Mouse (Mus musculus): ENCODE measurements around the gene Tex19.1. TPM values are rescaled to one million over a fixed set of nuclear protein-coding genes. Genes with fewer than 3 reads are reported as not detected.

The Tex19.1 gene
- total and polyA plus RNA-seq, 3 experiments, result 0.57 to 0.95 TPM; not detected in 1

- TF ChIP-seq SIN3A (IDR thresholded peaks at IDR 0.05; ENCODE audit: low read length) (no peak), KAT2A (IDR thresholded peaks at IDR 0.05; ENCODE audit: insufficient replicate concordance, low read length) (no peak), JUND (conservative IDR thresholded peaks at IDR 0.05; ENCODE audit: low read depth, low read length) (no peak), CHD2 (IDR thresholded peaks at IDR 0.05; ENCODE audit: low read length) (no peak), ELF1 (IDR thresholded peaks at IDR 0.05; ENCODE audit: low read depth, low read length) (no peak)
- no peaks in the 10 kb centered on the region for H3K79me2 ChIP-seq (replicated peaks; ENCODE audit: control insufficient read depth, extremely low read depth, insufficient read depth, poor library complexity, severe bottlenecking)
- no peaks in the 10 kb centered on the region for H3K36me3 ChIP-seq (replicated peaks in 1 of 2; ENCODE audit: control insufficient read depth in 1 of 2, insufficient read depth in 1 of 2, low read length in 1 of 2)
- H3K27ac ChIP-seq (ENCODE audit: insufficient read depth, low read depth), result no peak overlapping the region
- peaks cover 8% of the 10 kb centered on the region for H3K9me3 ChIP-seq (replicated peaks; ENCODE audit: low read length)
- H3K4me3 ChIP-seq (replicated peaks in 1 of 3; ENCODE audit: low read depth in 2 of 3, low read length in 2 of 3, poor library complexity in 1 of 3), result no peak overlapping the region
- no peak overlapping the region for H3K9ac ChIP-seq (ENCODE audit: insufficient read depth, low read depth)
- H3K27me3 ChIP-seq (replicated peaks), result no peaks in the 10 kb centered on the region
- H3K4me2 ChIP-seq (ENCODE audit: insufficient read depth, low read depth, poor library complexity, severe bottlenecking), result no peak overlapping the region
- in situ Hi-C loops (cut with MboI; ENCODE audit: low pct_ligation_motif_present, low pct_unique_long_range_greater_than_20kb, low sequenced_read_pairs) (loop anchor here (5.0 kb wide), 1 partner anchor 40 kb away; the partner anchor contains the start of gene Sectm1a), dilution Hi-C loops (cut with MboI; ENCODE audit: extremely low pct_ligation_motif_present, extremely low pct_unique_long_range_greater_than_20kb, low sequenced_read_pairs) (no loop called here)
- DNase-seq (ENCODE audit: extremely low read depth), result no peak
- peaks cover 0 to 14% of the 10 kb centered on the region in 2 experiments; a peak in 3 of 4 replicates for H3K4me1 ChIP-seq (ENCODE audit: control insufficient read depth in 1 of 2, insufficient read depth in 2 of 2)
These were observed 23.8 kb upstream of the Tex19.1 start for GRCm38 (mm10) chr11:121122024-121122670.

DNA sequence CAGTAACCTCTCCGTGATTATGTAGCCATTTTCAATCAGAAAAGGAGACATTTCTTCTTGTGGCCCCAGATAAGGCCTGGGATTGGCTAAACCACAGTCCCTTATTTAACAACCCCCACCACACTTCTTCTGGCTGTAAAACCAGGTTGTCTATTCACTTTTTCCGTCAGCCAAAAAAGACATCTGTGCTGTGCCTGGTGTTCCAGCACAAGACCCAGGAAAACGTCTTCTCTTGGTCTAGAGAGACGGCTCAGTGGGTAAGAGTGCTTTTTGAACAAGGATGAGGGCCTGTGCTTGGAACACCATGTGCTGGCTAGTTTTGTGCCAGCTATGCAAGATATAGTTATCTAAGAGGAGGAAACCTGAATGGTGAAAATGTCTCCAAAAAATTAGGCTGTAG lies 22.5 kb upstream of the Tex19.1 start:
- H3K27ac ChIP-seq (ENCODE audit: insufficient read depth, low read depth), result no peak overlapping the region
- TF ChIP-seq EP300 (IDR thresholded peaks at IDR 0.05; ENCODE audit: low read length) (peak; percentile 33; the same call in 1 of the 2 replicates), ETS1 (conservative IDR thresholded peaks at IDR 0.05; ENCODE audit: low read depth, low read length) (peak; percentile 22; the same call in 1 of the 2 replicates), JUND (conservative IDR thresholded peaks at IDR 0.05; ENCODE audit: low read depth, low read length) (peak; percentile 30; the same call in 1 of the 2 replicates), IRF4 (IDR thresholded peaks at IDR 0.05; ENCODE audit: low read depth, low read length) (no peak)
- in situ Hi-C loops (cut with MboI; ENCODE audit: low pct_ligation_motif_present, low pct_unique_long_range_greater_than_20kb, low sequenced_read_pairs), result loop anchor here (5.0 kb wide), 1 partner anchor 41 kb away; the partner anchor contains the start of gene Sectm1a
- no peak overlapping the region for H3K9ac ChIP-seq (ENCODE audit: insufficient read depth, low read depth)
- peaks cover 8% of the 10 kb centered on the region for H3K9me3 ChIP-seq (replicated peaks; ENCODE audit: low read length)
- no peaks in the 10 kb centered on the region for H3K27me3 ChIP-seq (replicated peaks)
- no peaks in the 10 kb centered on the region for H3K36me3 ChIP-seq (replicated peaks in 1 of 2; ENCODE audit: control insufficient read depth in 1 of 2, insufficient read depth in 1 of 2, low read length in 1 of 2)
- H3K79me2 ChIP-seq (replicated peaks; ENCODE audit: control insufficient read depth, extremely low read depth, insufficient read depth, poor library complexity, severe bottlenecking), result no peaks in the 10 kb centered on the region
- no peak overlapping the region for H3K4me2 ChIP-seq (ENCODE audit: insufficient read depth, low read depth, poor library complexity, severe bottlenecking)
- dilution Hi-C loops (cut with MboI; ENCODE audit: extremely low pct_ligation_motif_present, extremely low pct_unique_long_range_greater_than_20kb, low sequenced_read_pairs), result no loop called here
- H3K4me3 ChIP-seq (replicated peaks in 1 of 3; ENCODE audit: low read depth in 2 of 3, low read length in 2 of 3, poor library complexity in 1 of 3), result no peak overlapping the region
- H3K4me1 ChIP-seq (ENCODE audit: control insufficient read depth in 1 of 2, insufficient read depth in 2 of 2), result peaks cover 0 to 9% of the 10 kb centered on the region in 2 experiments; a peak in 3 of 4 replicates
- peak; percentile 20 for DNase-seq (ENCODE audit: extremely low read depth)

- H3K4me1 ChIP-seq (ENCODE audit: control insufficient read depth in 1 of 2, insufficient read depth in 2 of 2), result peaks cover 0 to 9% of the 10 kb centered on the region in 2 experiments; a peak in 3 of 4 replicates
- dilution Hi-C loops (cut with MboI; ENCODE audit: extremely low pct_ligation_motif_present, extremely low pct_unique_long_range_greater_than_20kb, low sequenced_read_pairs) (no loop called here), in situ Hi-C loops (cut with MboI; ENCODE audit: low pct_ligation_motif_present, low pct_unique_long_range_greater_than_20kb, low sequenced_read_pairs) (no loop called here)
- H3K79me2 ChIP-seq (replicated peaks; ENCODE audit: control insufficient read depth, extremely low read depth, insufficient read depth, poor library complexity, severe bottlenecking), result no peaks in the 10 kb centered on the region
- no peaks in the 10 kb centered on the region for H3K36me3 ChIP-seq (replicated peaks in 1 of 2; ENCODE audit: control insufficient read depth in 1 of 2, insufficient read depth in 1 of 2, low read length in 1 of 2)
- H3K9me3 ChIP-seq (replicated peaks; ENCODE audit: low read length), result peaks cover 8% of the 10 kb centered on the region
- no peak overlapping the region for H3K4me3 ChIP-seq (replicated peaks in 1 of 3; ENCODE audit: low read depth in 2 of 3, low read length in 2 of 3, poor library complexity in 1 of 3)
- TF ChIP-seq ELF1 (IDR thresholded peaks at IDR 0.05; ENCODE audit: low read depth, low read length) (no peak), CTCF (conservative IDR thresholded peaks at IDR 0.05 in 1 of 2, IDR thresholded peaks at IDR 0.05 in 1 of 2; ENCODE audit: low read depth in 2 of 2, low read length in 2 of 2) (no peak), KAT2A (IDR thresholded peaks at IDR 0.05; ENCODE audit: insufficient replicate concordance, low read length) (no peak), ETS1 (conservative IDR thresholded peaks at IDR 0.05; ENCODE audit: low read depth, low read length) (no peak), EP300 (IDR thresholded peaks at IDR 0.05; ENCODE audit: low read length) (no peak), MAX (IDR thresholded peaks at IDR 0.05; ENCODE audit: low read length) (no peak), JUN (IDR thresholded peaks at IDR 0.05; ENCODE audit: insufficient read depth, low read depth, low read length) (no peak), JUND (conservative IDR thresholded peaks at IDR 0.05; ENCODE audit: low read depth, low read length) (no peak), USF2 (conservative IDR thresholded peaks at IDR 0.05; ENCODE audit: low read depth, low read length) (no peak), TCF12 (IDR thresholded peaks at IDR 0.05; ENCODE audit: low read depth, low read length) (no peak)
- no peak overlapping the region for H3K27ac ChIP-seq (ENCODE audit: insufficient read depth, low read depth)
- peaks cover 2% of the 10 kb centered on the region for H3K27me3 ChIP-seq (replicated peaks)
- DNase-seq (ENCODE audit: extremely low read depth), result no peak
- no peak overlapping the region for H3K9ac ChIP-seq (ENCODE audit: insufficient read depth, low read depth)
- H3K4me2 ChIP-seq (ENCODE audit: insufficient read depth, low read depth, poor library complexity, severe bottlenecking), result no peak overlapping the region
These were observed 20.3 kb upstream of the Tex19.1 start for GRCm38 (mm10) chr11:121125522-121126172.
